Mouse (Mus musculus) CH12.LX (cell line): ENCODE results near the gene Rab33b. TPM values are rescaled to one million over a fixed set of nuclear protein-coding genes. Genes with fewer than 3 reads are reported as not detected.

Experiments
- DNase-seq: peaks from one replicate; pipeline ENCODE4 v3.0.0-alpha.2; 2013; ENCODE audit errors: extremely low read depth
- H3K27ac ChIP-seq: 2 replicates; pipeline ENCODE4 v1.5.1; 2012; ENCODE audit warnings: low read depth, mild to moderate bottlenecking, control low read depth, moderate library complexity; ENCODE audit not compliant: insufficient read depth
- H3K27me3 ChIP-seq: replicated peaks from 2 replicates; pipeline ENCODE3; 2012; ENCODE audit warnings: inconsistent platforms
- H3K36me3 ChIP-seq, 2 experiments: replicated peaks in 1 of 2; 2 replicates each; pipeline versions ENCODE3 to v1.6.1; 2012; ENCODE audit warnings: inconsistent platforms in 1 of 2, low read length in 1 of 2, mild to moderate bottlenecking in 1 of 2, mixed read lengths in 1 of 2, moderate library complexity in 1 of 2; ENCODE audit not compliant: control insufficient read depth in 1 of 2, insufficient read depth in 1 of 2
- H3K4me1 ChIP-seq, 2 experiments: 2 replicates each; pipeline ENCODE4 v1.6.1; 2012; ENCODE audit warnings: inconsistent platforms in 1 of 2, moderate library complexity in 1 of 2; ENCODE audit not compliant: insufficient read depth in 2 of 2, control insufficient read depth in 1 of 2
- H3K4me2 ChIP-seq: 2 replicates; pipeline ENCODE4 v1.6.1; 2012; ENCODE audit warnings: low read depth, mild to moderate bottlenecking, control low read depth; ENCODE audit not compliant: poor library complexity, insufficient read depth, severe bottlenecking
- H3K4me3 ChIP-seq, 3 experiments: fragments of 150-350 bp in 1 of 3; sonication (generic) in 1 of 3; replicated peaks in 1 of 3; 2 replicates each; pipeline versions ENCODE3 to v1.5.1; 2011 to 2012; ENCODE audit warnings: low read depth in 2 of 3, low read length in 2 of 3, mild to moderate bottlenecking in 2 of 3, moderate library complexity in 2 of 3, control low read depth in 1 of 3, improper control_type of control experiment in 1 of 3, inconsistent platforms in 1 of 3, mixed read lengths in 1 of 3; ENCODE audit not compliant: poor library complexity in 1 of 3
- H3K79me2 ChIP-seq: replicated peaks from 2 replicates; pipeline ENCODE4 v1.6.1; 2012; ENCODE audit warnings: mild to moderate bottlenecking, moderate library complexity; ENCODE audit not compliant: control insufficient read depth, poor library complexity, insufficient read depth, severe bottlenecking; ENCODE audit errors: extremely low read depth
- H3K9ac ChIP-seq: 2 replicates; pipeline ENCODE4 v1.6.1; 2012; ENCODE audit warnings: low read depth, mild to moderate bottlenecking, control low read depth, moderate library complexity; ENCODE audit not compliant: insufficient read depth
- H3K9me3 ChIP-seq: replicated peaks from 2 replicates; pipeline ENCODE3; 2012; ENCODE audit warnings: low read length, inconsistent platforms, mixed read lengths
- BHLHE40 ChIP-seq: IDR thresholded peaks from 2 replicates; pipeline ENCODE4 v1.6.1; 2011; ENCODE audit warnings: mild to moderate bottlenecking, low read depth, low read length, improper control_type of control experiment
- CHD1 ChIP-seq: IDR thresholded peaks from 2 replicates; pipeline ENCODE4 v1.6.1; 2012; ENCODE audit warnings: low read depth, low read length, improper control_type of control experiment, inconsistent platforms
- CHD2 ChIP-seq: IDR thresholded peaks from 2 replicates; pipeline ENCODE4 v1.6.1; 2011; ENCODE audit warnings: low read length, improper control_type of control experiment
- CTCF ChIP-seq, 2 experiments: IDR thresholded peaks in 1 of 2; conservative IDR thresholded peaks in 1 of 2; 2 replicates each; pipeline ENCODE4 v1.5.1; 2011 to 2012; ENCODE audit warnings: low read depth in 2 of 2, low read length in 2 of 2, improper control_type of control experiment in 1 of 2, inconsistent platforms in 1 of 2, mild to moderate bottlenecking in 1 of 2, moderate library complexity in 1 of 2
- MAFK ChIP-seq: IDR thresholded peaks from 2 replicates; pipeline ENCODE4 v1.6.1; 2011; ENCODE audit warnings: low read length, improper control_type of control experiment; ENCODE audit not compliant: insufficient replicate concordance
- MAX ChIP-seq: IDR thresholded peaks from 2 replicates; pipeline ENCODE4 v1.6.1; 2011; ENCODE audit warnings: low read length, improper control_type of control experiment
- MAZ ChIP-seq: IDR thresholded peaks from 2 replicates; pipeline ENCODE4 v1.6.1; 2012; ENCODE audit warnings: low read depth, mild to moderate bottlenecking, inconsistent platforms, low read length, improper control_type of control experiment, moderate library complexity
- MEF2A ChIP-seq: IDR thresholded peaks from 2 replicates; pipeline ENCODE4 v1.6.1; 2014; ENCODE audit warnings: low read depth, mild to moderate bottlenecking, inconsistent platforms, low read length, improper control_type of control experiment, borderline replicate concordance
- MYC ChIP-seq: IDR thresholded peaks from 2 replicates; pipeline ENCODE4 v1.6.1; 2011; ENCODE audit warnings: low read depth, mild to moderate bottlenecking, improper control_type of control experiment, low read length
- NELFE ChIP-seq: IDR thresholded peaks from 2 replicates; pipeline ENCODE4 v1.6.1; 2011; ENCODE audit warnings: low read depth, low read length, improper control_type of control experiment
- NRF1 ChIP-seq: IDR thresholded peaks from 2 replicates; pipeline ENCODE4 v1.6.1; 2014; ENCODE audit warnings: low read depth, mild to moderate bottlenecking, inconsistent platforms, low read length, improper control_type of control experiment, moderate library complexity
- PAX5 ChIP-seq: IDR thresholded peaks from 2 replicates; pipeline ENCODE4 v1.6.1; 2012; ENCODE audit warnings: low read length, inconsistent platforms, mixed read lengths
- TBP ChIP-seq: conservative IDR thresholded peaks from 2 replicates; pipeline ENCODE4 v1.6.1; 2011; ENCODE audit warnings: low read depth, low read length, improper control_type of control experiment
- TCF12 ChIP-seq: IDR thresholded peaks from 2 replicates; pipeline ENCODE4 v1.6.1; 2014; ENCODE audit warnings: low read depth, mild to moderate bottlenecking, inconsistent platforms, low read length, improper control_type of control experiment
- UBTF ChIP-seq: IDR thresholded peaks from 2 replicates; pipeline ENCODE4 v1.6.1; 2012; ENCODE audit warnings: low read depth, mild to moderate bottlenecking, inconsistent platforms, low read length, improper control_type of control experiment, moderate library complexity
- USF1 ChIP-seq: IDR thresholded peaks from 2 replicates; pipeline ENCODE4 v1.6.1; 2014; ENCODE audit warnings: low read depth, mild to moderate bottlenecking, inconsistent platforms, low read length, improper control_type of control experiment
- USF2 ChIP-seq: conservative IDR thresholded peaks from 2 replicates; pipeline ENCODE4 v1.6.1; 2011; ENCODE audit warnings: low read depth, low read length, improper control_type of control experiment
- ZNF384 ChIP-seq: IDR thresholded peaks from 2 replicates; pipeline ENCODE4 v1.6.1; 2012; ENCODE audit warnings: low read depth, low read length, improper control_type of control experiment, inconsistent platforms
- dilution Hi-C: fragments of 300-500 bp; cut with MboI; formaldehyde crosslinking; loops from 2 replicates; pipeline ENCODE4 v1.14.3; 2020; ENCODE audit warnings: low sequenced_read_pairs; ENCODE audit not compliant: extremely low pct_unique_long_range_greater_than_20kb, extremely low pct_ligation_motif_present
- in situ Hi-C: fragments of 300-500 bp; cut with MboI; formaldehyde crosslinking; loops from 3 replicates; pipeline ENCODE4 v1.14.3; 2019; ENCODE audit warnings: low sequenced_read_pairs, low pct_ligation_motif_present, low pct_unique_long_range_greater_than_20kb, mixed read lengths
- polyA plus RNA-seq: library from polyadenylated mRNA; unstranded; fragments of >175 nt; gene quantifications from 2 replicates; pipeline ENCODE4 v1.2.1, GENCODE M21; 2012; ENCODE audit warnings: low read depth; ENCODE audit not compliant: insufficient read length
- total RNA-seq, 2 experiments: library from RNA; depleted of rRNA; stranded (reverse); fragments of 300-350 nt in 1 of 2; fragments of >200 nt in 1 of 2; gene quantifications; 2 replicates each; pipeline ENCODE4 v1.2.3; 2012 to 2014

Rab33b gene
- total and polyA plus RNA-seq, 3 experiments: 4.8 to 9.9 (median 7.0) TPM

- Histone ChIP-seq H3K79me2 (0 out of 2 replicates have a peak, but pooled peaks cover 4% of the 10 kb centered on the region), H3K27ac (no peak overlapping the region), H3K36me3 (peaks cover 81 to 96% of the 10 kb centered on the region in 2 experiments), H3K27me3 (no peaks in the 10 kb centered on the region), H3K9me3 (no peaks in the 10 kb centered on the region), H3K4me3 (no peak overlapping the region), H3K9ac (no peak overlapping the region), H3K4me2 (no peak overlapping the region), H3K4me1 (peaks cover 0 to 5% of the 10 kb centered on the region in 2 experiments; a peak in 1 of 4 replicates)
- DNase-seq: no peak
- TF ChIP-seq TCF12: no peak
- TF ChIP-seq UBTF: no peak
- no peak for TF ChIP-seq PAX5
- TF ChIP-seq MEF2A: no peak
- no peak for TF ChIP-seq CHD2
- TF ChIP-seq CTCF (conservative IDR thresholded peaks at IDR 0.05 in 1 of 2, IDR thresholded peaks at IDR 0.05 in 1 of 2; ENCODE audit: low read depth in 2 of 2, low read length in 2 of 2): no peak
- TF ChIP-seq USF1: no peak
- TF ChIP-seq NELFE: no peak
- no peak for TF ChIP-seq MAX
- TF ChIP-seq NRF1: no peak
- TF ChIP-seq ZNF384: no peak
- TF ChIP-seq CHD1: no peak
- in situ Hi-C loops (no loop called here), dilution Hi-C loops (no loop called here)
These were observed 48.0 kb downstream of the Rab33b start for GRCm38 (mm10) chr3:51531473-51532281.

GRCm38 (mm10) chr3:51532282-51532620 is 48.5 kb downstream of the Rab33b start:
- dilution Hi-C loops: no loop called here
- in situ Hi-C loops: no loop called here
- Histone ChIP-seq H3K36me3 (peaks cover 78 to 94% of the 10 kb centered on the region in 2 experiments), H3K4me2 (no peak overlapping the region), H3K27ac (no peak overlapping the region), H3K27me3 (no peaks in the 10 kb centered on the region), H3K79me2 (0 out of 2 replicates have a peak, but pooled peaks cover 4% of the 10 kb centered on the region), H3K9me3 (no peaks in the 10 kb centered on the region), H3K4me1 (peaks cover 0 to 5% of the 10 kb centered on the region in 2 experiments; a peak in 1 of 4 replicates), H3K9ac (no peak overlapping the region), H3K4me3 (no peak overlapping the region)
- TF ChIP-seq MYC (no peak), MAZ (no peak), TBP (no peak), UBTF (no peak), USF2 (no peak), BHLHE40 (no peak), PAX5 (no peak), CHD1 (no peak), MAX (no peak), NRF1 (no peak), MEF2A (no peak), MAFK (no peak), CTCF (conservative IDR thresholded peaks at IDR 0.05 in 1 of 2, IDR thresholded peaks at IDR 0.05 in 1 of 2; ENCODE audit: low read depth in 2 of 2, low read length in 2 of 2) (no peak)
- no peak for DNase-seq
